Mouse (Mus musculus) bone marrow macrophage, adult 2 months (primary cell): ENCODE data around the gene Cela1.

ENCODE experiments used
- CTCF ChIP-seq: IDR thresholded peaks from 2 replicates; pipeline ENCODE4 v1.5.1; 2012; ENCODE audit warnings: low read depth, mild to moderate bottlenecking, low read length, moderate library complexity
- POLR2A ChIP-seq: IDR thresholded peaks from 2 replicates; pipeline ENCODE4 v1.6.1; 2012; ENCODE audit warnings: mild to moderate bottlenecking, low read depth, low read length, borderline replicate concordance

DNA sequence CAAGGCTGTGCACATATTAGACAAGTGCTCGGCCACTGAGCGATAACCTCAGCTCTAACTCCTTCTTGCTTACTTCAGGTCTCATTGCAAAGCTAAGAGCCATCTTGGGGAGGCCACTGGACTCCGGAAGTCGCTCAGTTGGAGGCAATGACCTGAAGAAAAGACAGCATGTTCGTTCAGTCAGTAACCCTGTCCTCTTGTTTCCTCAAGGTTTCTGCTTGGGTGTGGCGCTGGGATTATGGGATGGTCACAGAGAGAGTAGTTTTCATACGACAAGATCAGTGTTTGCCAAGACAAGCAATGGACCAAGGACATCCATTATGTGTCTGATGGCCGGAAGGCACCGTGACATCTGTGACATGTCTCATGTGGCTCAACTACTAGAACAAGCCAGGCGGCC lies 13.2 kb downstream of the Cela1 start:
- no peak for TF ChIP-seq CTCF
- TF ChIP-seq POLR2A: no peak
